28 mouse cellular contexts compared by ENCODE assay signal in the genomic region with DNA sequence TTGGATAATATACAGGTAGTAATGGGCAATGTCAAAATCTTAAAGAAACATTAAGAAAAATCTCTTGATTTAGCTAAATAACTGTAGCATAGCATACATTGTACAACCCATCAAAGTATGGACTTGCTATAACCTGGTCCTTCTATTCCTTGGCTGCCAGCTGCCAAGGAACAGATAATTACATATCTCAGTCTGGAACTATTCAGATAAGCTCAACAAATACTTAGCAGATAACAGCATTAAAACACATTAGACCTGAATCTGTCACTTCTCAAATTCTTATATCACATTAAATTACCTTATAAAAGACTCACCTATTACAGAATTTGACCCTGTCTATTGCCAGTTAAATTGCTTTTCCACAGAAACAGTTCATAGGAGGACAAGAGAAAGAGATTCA.
"Had no signal": no experiment of that assay in that cellular context is flagged by ENCODE, and none has a peak within 500 bp of the region (broad histone marks: within the 10 kb centered on the region; RNA-seq: fewer than 3 reads in every experiment).

No protein-coding gene starts in this region.

- H3K27me3 ChIP-seq: limb, embryonic 12.5 days; limb, embryonic 13.5 days; limb, embryonic 15.5 days; liver, embryonic 12.5 days; liver, embryonic 13.5 days; liver, embryonic 15.5 days; lung, embryonic 15.5 days; megakaryocyte, embryonic 14.5 days; midbrain, embryonic 12.5 days; midbrain, embryonic 13.5 days; midbrain, embryonic 15.5 days; neural tube, embryonic 12.5 days had no signal

- H3K9ac ChIP-seq: limb, embryonic 12.5 days; limb, embryonic 13.5 days; limb, embryonic 15.5 days; liver, embryonic 12.5 days; liver, embryonic 13.5 days; liver, embryonic 14.5 days; liver, embryonic 15.5 days; liver, postnatal 0 days; lung, embryonic 14.5 days; lung, embryonic 15.5 days; midbrain, embryonic 12.5 days; midbrain, embryonic 13.5 days; midbrain, embryonic 15.5 days; neural tube, embryonic 12.5 days had no signal

- H3K4me1 ChIP-seq: limb, embryonic 10.5 days; limb, embryonic 12.5 days; limb, embryonic 13.5 days; limb, embryonic 15.5 days; liver, embryonic 12.5 days; liver, embryonic 13.5 days; liver, embryonic 15.5 days; lung, embryonic 15.5 days; megakaryocyte, embryonic 14.5 days; midbrain, embryonic 10.5 days; midbrain, embryonic 12.5 days; midbrain, embryonic 13.5 days; midbrain, embryonic 15.5 days; neural tube, embryonic 12.5 days had no signal

- H3K27ac ChIP-seq: limb, embryonic 10.5 days; limb, embryonic 12.5 days; limb, embryonic 13.5 days; limb, embryonic 15.5 days; liver, embryonic 12.5 days; liver, embryonic 13.5 days; liver, embryonic 14.5 days; liver, embryonic 15.5 days; lung, embryonic 15.5 days; macrophage; midbrain, embryonic 10.5 days; midbrain, embryonic 12.5 days; midbrain, embryonic 13.5 days; midbrain, embryonic 15.5 days; neural tube, embryonic 12.5 days had no signal

- H3K36me3 ChIP-seq: limb, embryonic 10.5 days; limb, embryonic 12.5 days; limb, embryonic 13.5 days; limb, embryonic 15.5 days; liver, embryonic 12.5 days; liver, embryonic 13.5 days; liver, embryonic 15.5 days; lung, embryonic 15.5 days; midbrain, embryonic 10.5 days; midbrain, embryonic 12.5 days; midbrain, embryonic 13.5 days; midbrain, embryonic 15.5 days; neural tube, embryonic 12.5 days had no signal

- DNase-seq: left cerebral cortex, postnatal 4 days; liver; liver, embryonic 13.5 days; liver, postnatal 0 days; lung, adult 18-20 months; lung, adult 2 months; lung, embryonic 14.5 days; lung, postnatal 10 days; lung, postnatal 14 days; lung, postnatal 36 days; lung, postnatal 4 days; midbrain, embryonic 14.5 days had no signal

- H3K4me3 ChIP-seq: limb, embryonic 10.5 days; limb, embryonic 12.5 days; limb, embryonic 13.5 days; limb, embryonic 15.5 days; liver, embryonic 12.5 days; liver, embryonic 13.5 days; liver, embryonic 15.5 days; lung, embryonic 15.5 days; megakaryocyte, embryonic 14.5 days; midbrain, embryonic 10.5 days; midbrain, embryonic 12.5 days; midbrain, embryonic 13.5 days; midbrain, embryonic 15.5 days; myocyte; neural tube, embryonic 12.5 days had no signal

- H3K9me3 ChIP-seq: limb, embryonic 10.5 days; limb, embryonic 12.5 days; limb, embryonic 13.5 days; limb, embryonic 15.5 days; liver, embryonic 12.5 days; liver, embryonic 13.5 days; liver, embryonic 15.5 days; lung, embryonic 15.5 days; megakaryocyte, embryonic 14.5 days; midbrain, embryonic 10.5 days; midbrain, embryonic 12.5 days; midbrain, embryonic 13.5 days; midbrain, embryonic 15.5 days; neural tube, embryonic 12.5 days had no signal
